Comparison of ENCODE assay signal across 14 mouse cellular contexts in genomic region chr13:58927656-58928226, GRCm38 (mm10).
DNase-seq lines count a peak whose midpoint lies in the region; ATAC-seq and TF ChIP-seq lines count a peak whose summit lies in the region.
"Had no signal": no experiment of that assay in that cellular context is flagged by ENCODE, and none has a peak within 500 bp of the region (broad histone marks: within the 10 kb centered on the region; RNA-seq: fewer than 3 reads in every experiment).

No protein-coding gene starts in this region.

- H3K9me3 ChIP-seq in heart, embryonic 12.5 days (replicated peaks) = no peaks in the 10 kb centered on the region
- H3K9me3 ChIP-seq in midbrain, embryonic 15.5 days = no peaks in the 10 kb centered on the region
- H3K9me3 ChIP-seq in midbrain, embryonic 13.5 days = no peaks in the 10 kb centered on the region
- H3K9me3 ChIP-seq in lung, embryonic 15.5 days = no peaks in the 10 kb centered on the region
- H3K9me3 ChIP-seq in kidney, embryonic 14.5 days (ENCODE audit: control insufficient read depth, low read length) = no peaks in the 10 kb centered on the region
- H3K9me3 ChIP-seq: kidney, embryonic 15.5 days had no signal

- no peak overlapping the region for H3K4me2 ChIP-seq in heart, embryonic 12.5 days
- no peak overlapping the region for H3K4me2 ChIP-seq in midbrain, embryonic 15.5 days
- no peak overlapping the region for H3K4me2 ChIP-seq in midbrain, embryonic 13.5 days (replicated peaks)
- peak overlapping the region; percentile 1; the same call in 1 of the 2 replicates for H3K4me2 ChIP-seq in lung, embryonic 15.5 days
- H3K4me2 ChIP-seq in kidney, embryonic 14.5 days (replicated peaks; ENCODE audit: low read depth, low read length) = no peak overlapping the region
- H3K4me2 ChIP-seq: kidney, embryonic 15.5 days had no signal

- H3K4me1 ChIP-seq in heart, adult 2 months (ENCODE audit: control insufficient read depth, insufficient read depth, low read length) = peaks cover 3% of the 10 kb centered on the region
- no peaks in the 10 kb centered on the region for H3K4me1 ChIP-seq in heart, embryonic 12.5 days (replicated peaks)
- peaks cover 5% of the 10 kb centered on the region for H3K4me1 ChIP-seq in midbrain, embryonic 15.5 days
- peaks cover 18% of the 10 kb centered on the region for H3K4me1 ChIP-seq in midbrain, embryonic 13.5 days (replicated peaks)
- 0 out of 2 replicates have a peak, but pooled peaks cover 5% of the 10 kb centered on the region for H3K4me1 ChIP-seq in lung, embryonic 15.5 days
- no peaks in the 10 kb centered on the region for H3K4me1 ChIP-seq in kidney, embryonic 14.5 days (ENCODE audit: control insufficient read depth, insufficient read depth, low read length)
- H3K4me1 ChIP-seq: kidney, embryonic 15.5 days had no signal

- TF ChIP-seq POLR2A in heart, adult 2 months (IDR thresholded peaks at IDR 0.05; ENCODE audit: insufficient read depth, low read depth, low read length) = no peak

- H3K27me3 ChIP-seq in heart, adult 2 months (ENCODE audit: control insufficient read depth, insufficient read depth, low read length) = no peaks in the 10 kb centered on the region
- H3K27me3 ChIP-seq in heart, embryonic 12.5 days (replicated peaks) = no peaks in the 10 kb centered on the region
- no peaks in the 10 kb centered on the region for H3K27me3 ChIP-seq in midbrain, embryonic 15.5 days (replicated peaks)
- no peaks in the 10 kb centered on the region for H3K27me3 ChIP-seq in midbrain, embryonic 13.5 days
- H3K27me3 ChIP-seq in lung, embryonic 15.5 days = no peaks in the 10 kb centered on the region
- H3K27me3 ChIP-seq in kidney, embryonic 14.5 days (ENCODE audit: control insufficient read depth, insufficient read depth, low read length) = no peaks in the 10 kb centered on the region
- H3K27me3 ChIP-seq: kidney, embryonic 15.5 days; Patski had no signal

- no peak overlapping the region for H3K9ac ChIP-seq in heart, adult 2 months (ENCODE audit: low read depth, low read length)
- no peak overlapping the region for H3K9ac ChIP-seq in heart, embryonic 12.5 days
- H3K9ac ChIP-seq in midbrain, embryonic 15.5 days = no peak overlapping the region
- no peak overlapping the region for H3K9ac ChIP-seq in midbrain, embryonic 13.5 days (replicated peaks)
- no peak overlapping the region for H3K9ac ChIP-seq in lung, embryonic 15.5 days
- H3K9ac ChIP-seq in kidney, embryonic 14.5 days (ENCODE audit: low read depth, low read length) = no peak overlapping the region
- H3K9ac ChIP-seq: kidney, embryonic 15.5 days had no signal

- DNase-seq in heart, adult 2 months = peak; percentile 10 to 24
- no peak for DNase-seq in kidney, adult 9 months
- DNase-seq: cerebellum, adult 8-10 months; layer of hippocampus, adult 9-11 months; left cerebral cortex, postnatal 4 days; right cerebral cortex, adult 18-20 months; thymus, postnatal 25 days had no signal

- TF ChIP-seq EP300 in heart, adult 2 months (IDR thresholded peaks at IDR 0.05; ENCODE audit: insufficient read depth, low read depth, low read length) = no peak

- H3K36me3 ChIP-seq in heart, adult 2 months (ENCODE audit: control insufficient read depth, insufficient read depth, low read length) = no peaks in the 10 kb centered on the region
- no peaks in the 10 kb centered on the region for H3K36me3 ChIP-seq in heart, embryonic 12.5 days
- no peaks in the 10 kb centered on the region for H3K36me3 ChIP-seq in midbrain, embryonic 15.5 days (replicated peaks)
- no peaks in the 10 kb centered on the region for H3K36me3 ChIP-seq in midbrain, embryonic 13.5 days
- no peaks in the 10 kb centered on the region for H3K36me3 ChIP-seq in lung, embryonic 15.5 days
- H3K36me3 ChIP-seq in kidney, embryonic 14.5 days (ENCODE audit: control insufficient read depth, insufficient read depth, low read length) = no peaks in the 10 kb centered on the region
- H3K36me3 ChIP-seq: kidney, embryonic 15.5 days had no signal

- no peak for ATAC-seq in heart, embryonic 12.5 days (ENCODE audit: insufficient number of reproducible peaks, low FRiP score)
- ATAC-seq in midbrain, embryonic 15.5 days (replicated peaks) = no peak
- no peak for ATAC-seq in midbrain, embryonic 13.5 days
- ATAC-seq in lung, embryonic 15.5 days (ENCODE audit: borderline replicate concordance, extremely low read depth, low FRiP score, low TSS enrichment) = no peak; the same call in 1 of the 2 replicates
- ATAC-seq in kidney, embryonic 14.5 days (ENCODE audit: low FRiP score, low TSS enrichment) = no peak
- ATAC-seq: Patski had no signal

- intact Hi-C loops in heart, adult 2 months (cut with DNase I) = no loop called here

- 73% methylated on average over 16 of the region's 16 CpGs for WGBS in heart, adult 2 months
- 70% methylated on average over 16 of the region's 16 CpGs for WGBS in heart, embryonic 12.5 days
- WGBS in midbrain, embryonic 15.5 days = 85% methylated on average over 16 of the region's 16 CpGs
- 80% methylated on average over 16 of the region's 16 CpGs for WGBS in midbrain, embryonic 13.5 days
- WGBS in lung, embryonic 15.5 days = 46% methylated on average over 16 of the region's 16 CpGs
- WGBS in kidney, embryonic 14.5 days = 81% methylated on average over 16 of the region's 16 CpGs

- H3K4me3 ChIP-seq in heart, adult 2 months = no peak overlapping the region
- H3K4me3 ChIP-seq in heart, embryonic 12.5 days = no peak overlapping the region
- no peak overlapping the region for H3K4me3 ChIP-seq in midbrain, embryonic 15.5 days
- H3K4me3 ChIP-seq in midbrain, embryonic 13.5 days (replicated peaks) = no peak overlapping the region
- no peak overlapping the region for H3K4me3 ChIP-seq in lung, embryonic 15.5 days
- H3K4me3 ChIP-seq in kidney, embryonic 14.5 days (ENCODE audit: low read length) = no peak overlapping the region
- H3K4me3 ChIP-seq: kidney, embryonic 15.5 days had no signal

- no peak for TF ChIP-seq CTCF in heart, adult 2 months (IDR thresholded peaks at IDR 0.05)

- no peaks in the 10 kb centered on the region for H3K79me2 ChIP-seq in heart, adult 2 months (replicated peaks; ENCODE audit: control insufficient read depth, insufficient read depth, low read length)

- H3K27ac ChIP-seq in heart, adult 2 months = no peak overlapping the region
- H3K27ac ChIP-seq in heart, embryonic 12.5 days (ENCODE audit: poor library complexity, severe bottlenecking) = no peak overlapping the region
- H3K27ac ChIP-seq in midbrain, embryonic 15.5 days = 0 out of 2 replicates have a peak overlapping the region, but pooled peaks have one; percentile 20
- H3K27ac ChIP-seq in midbrain, embryonic 13.5 days = no peak overlapping the region
- no peak overlapping the region for H3K27ac ChIP-seq in lung, embryonic 15.5 days
- no peak overlapping the region for H3K27ac ChIP-seq in kidney, embryonic 14.5 days (ENCODE audit: low read depth, low read length)
- H3K27ac ChIP-seq: kidney, embryonic 15.5 days had no signal
